Mouse (Mus musculus): ENCODE measurements around the gene Zfyve16. TPM values are rescaled to one million over a fixed set of nuclear protein-coding genes. Genes with fewer than 3 reads are reported as not detected.

Gene Zfyve16
- polyA plus RNA-seq (2014; fragmentation: Nextera tagmentation; extraction: Ambion mirVana): 10.5 and 10.8 TPM in 2 replicates

GRCm38 (mm10) chr13:92530721-92531211 is at the start of gene Zfyve16:
TSS of gene Zfyve16 (minus strand) at chr13:92530868.
- peaks cover 4% of the 10 kb centered on the region; the same call in 1 of the 2 replicates for H3K36me3 ChIP-seq (ENCODE audit: control insufficient read depth, insufficient read depth, low read length)
- H3K4me2 ChIP-seq (ENCODE audit: low read length): peak within 1 kb of the TSS; percentile 68
- peak within 1 kb of the TSS; percentile 94 to 98 for H3K27ac ChIP-seq (replicated peaks in 1 of 2; ENCODE audit: control insufficient read depth in 1 of 2, insufficient read depth in 1 of 2, low read depth in 2 of 2, low read length in 2 of 2)
- no peaks in the 10 kb centered on the region for H3K9me3 ChIP-seq (ENCODE audit: control insufficient read depth, low read length)
- peak within 1 kb of the TSS; percentile 75 to 80 for H3K4me3 ChIP-seq (ENCODE audit: control insufficient read depth in 1 of 2, insufficient read depth in 1 of 2, low read depth in 1 of 2, low read length in 2 of 2)
- ATAC-seq (ENCODE audit: insufficient number of reproducible peaks, insufficient read depth, low FRiP score, low read depth): peak; percentile 95
- under 1% methylated on average over 46 of the region's 46 CpGs for WGBS
- 0 out of 4 replicates have a peak, but pooled peaks cover 0 to 5% of the 10 kb centered on the region in 2 experiments for H3K4me1 ChIP-seq (ENCODE audit: control insufficient read depth in 2 of 2, insufficient read depth in 2 of 2, low read length in 2 of 2)
- peak within 1 kb of the TSS; percentile 86 for H3K9ac ChIP-seq (ENCODE audit: low read length)
- H3K27me3 ChIP-seq (ENCODE audit: control insufficient read depth, insufficient read depth, low read length): no peaks in the 10 kb centered on the region

DNA sequence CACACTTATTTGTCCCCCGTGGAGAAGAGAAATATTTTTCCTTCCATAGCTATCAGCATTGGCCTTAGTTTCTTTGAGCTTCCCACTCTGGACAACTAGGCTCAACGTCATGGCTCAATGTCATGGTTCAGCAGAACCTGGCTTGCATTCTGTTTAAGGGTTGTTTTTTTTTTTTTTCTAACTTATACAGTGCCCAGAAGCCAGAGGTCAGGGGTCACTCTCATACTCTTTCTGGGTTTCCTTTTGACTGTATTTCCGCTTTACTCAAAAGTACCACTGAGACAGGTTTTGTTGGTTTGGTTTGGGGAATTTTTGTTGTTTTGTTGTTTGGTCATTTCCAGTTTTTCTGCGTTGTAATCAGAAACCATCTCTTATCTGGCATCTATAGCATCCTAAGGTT is 47.5 kb upstream of the Zfyve16 start:
- no peak for ATAC-seq (ENCODE audit: insufficient number of reproducible peaks, insufficient read depth, low FRiP score, low read depth)
- Histone ChIP-seq H3K4me1 (ENCODE audit: control insufficient read depth in 2 of 2, insufficient read depth in 2 of 2, low read length in 2 of 2) (peaks cover 5 to 8% of the 10 kb centered on the region in 2 experiments), H3K4me3 (ENCODE audit: control insufficient read depth in 1 of 2, insufficient read depth in 1 of 2, low read depth in 1 of 2, low read length in 2 of 2) (no peak overlapping the region), H3K9ac (ENCODE audit: low read length) (no peak overlapping the region), H3K9me3 (ENCODE audit: control insufficient read depth, low read length) (no peaks in the 10 kb centered on the region), H3K27ac (replicated peaks in 1 of 2; ENCODE audit: control insufficient read depth in 1 of 2, insufficient read depth in 1 of 2, low read depth in 2 of 2, low read length in 2 of 2) (no peak overlapping the region), H3K27me3 (ENCODE audit: control insufficient read depth, insufficient read depth, low read length) (no peaks in the 10 kb centered on the region), H3K36me3 (ENCODE audit: control insufficient read depth, insufficient read depth, low read length) (no peaks in the 10 kb centered on the region), H3K4me2 (ENCODE audit: low read length) (no peak overlapping the region)
- 68% methylated on average over 4 of the region's 4 CpGs for WGBS

DNA sequence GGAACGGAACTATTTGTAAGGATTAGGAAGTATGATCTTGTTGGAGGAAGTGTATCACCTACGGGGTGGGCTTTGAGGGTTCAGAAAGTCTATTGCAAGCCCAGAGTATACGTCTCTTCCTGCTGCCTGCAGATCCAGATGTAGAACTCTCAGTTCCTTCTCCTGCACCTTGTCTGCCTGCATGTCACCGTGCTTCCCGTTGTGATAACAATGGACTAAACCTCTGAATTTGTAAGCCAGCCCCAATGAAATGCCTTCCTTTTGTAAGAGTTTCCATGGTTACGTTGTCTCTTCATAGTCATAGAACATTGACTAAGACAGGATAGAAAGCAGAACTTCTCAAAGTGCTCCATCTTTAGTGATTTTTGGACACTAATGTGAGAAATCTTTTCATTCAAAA is 46.0 kb upstream of the Zfyve16 start:
- peaks cover 5 to 8% of the 10 kb centered on the region in 2 experiments for H3K4me1 ChIP-seq (ENCODE audit: control insufficient read depth in 2 of 2, insufficient read depth in 2 of 2, low read length in 2 of 2)
- H3K27me3 ChIP-seq (ENCODE audit: control insufficient read depth, insufficient read depth, low read length): no peaks in the 10 kb centered on the region
- H3K36me3 ChIP-seq (ENCODE audit: control insufficient read depth, insufficient read depth, low read length): no peaks in the 10 kb centered on the region
- ATAC-seq (ENCODE audit: insufficient number of reproducible peaks, insufficient read depth, low FRiP score, low read depth): no peak
- no peaks in the 10 kb centered on the region for H3K9me3 ChIP-seq (ENCODE audit: control insufficient read depth, low read length)
- H3K27ac ChIP-seq (replicated peaks in 1 of 2; ENCODE audit: control insufficient read depth in 1 of 2, insufficient read depth in 1 of 2, low read depth in 2 of 2, low read length in 2 of 2): no peak overlapping the region
- no peak overlapping the region for H3K4me3 ChIP-seq (ENCODE audit: control insufficient read depth in 1 of 2, insufficient read depth in 1 of 2, low read depth in 1 of 2, low read length in 2 of 2)
- 48% methylated on average over 6 of the region's 6 CpGs for WGBS
- H3K4me2 ChIP-seq (ENCODE audit: low read length): no peak overlapping the region
- no peak overlapping the region for H3K9ac ChIP-seq (ENCODE audit: low read length)

DNA sequence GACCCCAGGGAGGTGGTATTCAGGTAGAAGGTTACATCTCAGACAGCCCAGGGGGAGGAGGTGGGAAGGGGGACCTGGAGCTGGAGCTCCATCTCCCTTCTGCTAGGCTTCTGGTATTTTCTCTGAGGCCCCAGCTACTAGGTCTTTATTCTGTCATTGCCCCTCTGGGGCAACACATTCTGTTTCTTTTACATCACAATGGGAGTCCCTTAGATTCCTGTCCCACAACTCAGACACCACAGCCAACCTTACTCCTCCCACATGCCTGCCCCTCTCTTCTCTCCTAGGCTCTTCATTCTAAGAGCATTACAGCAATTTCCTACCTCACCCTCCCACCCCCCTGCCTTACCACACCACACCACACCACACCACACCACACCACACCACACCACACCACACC is 45.4 kb upstream of the Zfyve16 start, which contains the start of gene Spz1:
Gene Spz1, minus strand, starts transcription at position 101 of the 400 bp plus-strand sequence.
- Histone ChIP-seq H3K36me3 (ENCODE audit: control insufficient read depth, insufficient read depth, low read length) (no peaks in the 10 kb centered on the region), H3K27ac (replicated peaks in 1 of 2; ENCODE audit: control insufficient read depth in 1 of 2, insufficient read depth in 1 of 2, low read depth in 2 of 2, low read length in 2 of 2) (no peak within 1 kb of the TSS), H3K9me3 (ENCODE audit: control insufficient read depth, low read length) (no peaks in the 10 kb centered on the region), H3K27me3 (ENCODE audit: control insufficient read depth, insufficient read depth, low read length) (no peaks in the 10 kb centered on the region), H3K9ac (ENCODE audit: low read length) (no peak within 1 kb of the TSS), H3K4me3 (ENCODE audit: control insufficient read depth in 1 of 2, insufficient read depth in 1 of 2, low read depth in 1 of 2, low read length in 2 of 2) (no peak within 1 kb of the TSS), H3K4me1 (ENCODE audit: control insufficient read depth in 2 of 2, insufficient read depth in 2 of 2, low read length in 2 of 2) (peaks cover 5 to 8% of the 10 kb centered on the region in 2 experiments), H3K4me2 (ENCODE audit: low read length) (no peak within 1 kb of the TSS)
- no peak for ATAC-seq (ENCODE audit: insufficient number of reproducible peaks, insufficient read depth, low FRiP score, low read depth)

- no peaks in the 10 kb centered on the region for H3K36me3 ChIP-seq (ENCODE audit: control insufficient read depth, insufficient read depth, low read length)
- WGBS: 77% methylated on average over 5 of the region's 5 CpGs
- no peak overlapping the region for H3K27ac ChIP-seq (replicated peaks in 1 of 2; ENCODE audit: control insufficient read depth in 1 of 2, insufficient read depth in 1 of 2, low read depth in 2 of 2, low read length in 2 of 2)
- no peak overlapping the region for H3K9ac ChIP-seq (ENCODE audit: low read length)
- ATAC-seq (ENCODE audit: insufficient number of reproducible peaks, insufficient read depth, low FRiP score, low read depth): no peak
- no peaks in the 10 kb centered on the region for H3K9me3 ChIP-seq (ENCODE audit: control insufficient read depth, low read length)
- no peaks in the 10 kb centered on the region for H3K27me3 ChIP-seq (ENCODE audit: control insufficient read depth, insufficient read depth, low read length)
- H3K4me3 ChIP-seq (ENCODE audit: control insufficient read depth in 1 of 2, insufficient read depth in 1 of 2, low read depth in 1 of 2, low read length in 2 of 2): no peak overlapping the region
- H3K4me2 ChIP-seq (ENCODE audit: low read length): no peak overlapping the region
- H3K4me1 ChIP-seq (ENCODE audit: control insufficient read depth in 2 of 2, insufficient read depth in 2 of 2, low read length in 2 of 2): no peaks in the 10 kb centered on the region
These were observed 28.8 kb upstream of the Zfyve16 start for GRCm38 (mm10) chr13:92559429-92559828.

DNA sequence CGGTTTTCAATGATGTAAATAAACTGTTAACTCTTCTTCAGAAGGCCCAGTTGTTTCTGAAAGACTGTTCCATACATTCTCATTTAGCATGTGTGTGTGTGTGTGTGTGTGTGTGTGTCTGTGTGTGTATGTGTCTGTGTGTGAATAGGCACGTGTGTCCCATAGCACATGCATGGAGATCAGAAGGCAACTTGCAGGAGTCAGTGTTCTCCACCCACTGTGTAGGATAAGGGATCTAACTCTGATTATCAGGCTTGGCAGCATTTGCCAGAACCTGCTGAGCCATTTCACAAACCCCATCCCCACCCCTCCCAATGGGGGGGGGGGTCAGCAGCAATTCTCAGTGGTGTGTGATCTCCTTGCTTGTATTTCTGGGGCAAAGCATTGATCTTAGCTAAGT is 26.6 kb upstream of the Zfyve16 start:
- no peak overlapping the region for H3K4me3 ChIP-seq (ENCODE audit: control insufficient read depth in 1 of 2, insufficient read depth in 1 of 2, low read depth in 1 of 2, low read length in 2 of 2)
- H3K9ac ChIP-seq (ENCODE audit: low read length): no peak overlapping the region
- H3K36me3 ChIP-seq (ENCODE audit: control insufficient read depth, insufficient read depth, low read length): no peaks in the 10 kb centered on the region
- no peak for ATAC-seq (ENCODE audit: insufficient number of reproducible peaks, insufficient read depth, low FRiP score, low read depth)
- 56% methylated on average over 2 of the region's 2 CpGs for WGBS
- no peak overlapping the region for H3K4me2 ChIP-seq (ENCODE audit: low read length)
- H3K27ac ChIP-seq (replicated peaks in 1 of 2; ENCODE audit: control insufficient read depth in 1 of 2, insufficient read depth in 1 of 2, low read depth in 2 of 2, low read length in 2 of 2): no peak overlapping the region
- 0 out of 2 replicates have a peak, but pooled peaks cover under 1% of the 10 kb centered on the region for H3K9me3 ChIP-seq (ENCODE audit: control insufficient read depth, low read length)
- H3K4me1 ChIP-seq (ENCODE audit: control insufficient read depth in 2 of 2, insufficient read depth in 2 of 2, low read length in 2 of 2): no peaks in the 10 kb centered on the region
- H3K27me3 ChIP-seq (ENCODE audit: control insufficient read depth, insufficient read depth, low read length): no peaks in the 10 kb centered on the region

GRCm38 (mm10) chr13:92556458-92557126 is 25.9 kb upstream of the Zfyve16 start:
- H3K27ac ChIP-seq (replicated peaks in 1 of 2; ENCODE audit: control insufficient read depth in 1 of 2, insufficient read depth in 1 of 2, low read depth in 2 of 2, low read length in 2 of 2): no peak overlapping the region
- H3K27me3 ChIP-seq (ENCODE audit: control insufficient read depth, insufficient read depth, low read length): no peaks in the 10 kb centered on the region
- no peak overlapping the region for H3K4me2 ChIP-seq (ENCODE audit: low read length)
- H3K36me3 ChIP-seq (ENCODE audit: control insufficient read depth, insufficient read depth, low read length): no peaks in the 10 kb centered on the region
- no peak for ATAC-seq (ENCODE audit: insufficient number of reproducible peaks, insufficient read depth, low FRiP score, low read depth)
- H3K9me3 ChIP-seq (ENCODE audit: control insufficient read depth, low read length): 0 out of 2 replicates have a peak, but pooled peaks cover 6% of the 10 kb centered on the region
- H3K4me3 ChIP-seq (ENCODE audit: control insufficient read depth in 1 of 2, insufficient read depth in 1 of 2, low read depth in 1 of 2, low read length in 2 of 2): no peak overlapping the region
- no peak overlapping the region for H3K9ac ChIP-seq (ENCODE audit: low read length)
- H3K4me1 ChIP-seq (ENCODE audit: control insufficient read depth in 2 of 2, insufficient read depth in 2 of 2, low read length in 2 of 2): no peaks in the 10 kb centered on the region
- WGBS: 42% methylated on average over 8 of the region's 8 CpGs

Data from heart, embryonic 14.5 days (tissue).